Mouse (Mus musculus) thymus, adult 2 months (tissue): ENCODE data around the gene Cyth1.

Experiments used
- CTCF ChIP-seq: fragments of 200-500 bp; IDR thresholded peaks from 2 replicates; pipeline ENCODE4 v1.5.1; 2012; ENCODE audit warnings: mild to moderate bottlenecking, control low read depth, low read length, moderate library complexity, borderline replicate concordance; ENCODE audit not compliant: control insufficient read depth, poor library complexity, insufficient read depth; ENCODE audit errors: extremely low read depth
- POLR2A ChIP-seq: fragments of 200-500 bp; IDR thresholded peaks from 2 replicates; pipeline ENCODE4 v1.6.1; 2012; ENCODE audit warnings: mild to moderate bottlenecking, low read length, control low read depth, moderate library complexity; ENCODE audit not compliant: control insufficient read depth, poor library complexity, insufficient read depth; ENCODE audit errors: extremely low read depth

DNA sequence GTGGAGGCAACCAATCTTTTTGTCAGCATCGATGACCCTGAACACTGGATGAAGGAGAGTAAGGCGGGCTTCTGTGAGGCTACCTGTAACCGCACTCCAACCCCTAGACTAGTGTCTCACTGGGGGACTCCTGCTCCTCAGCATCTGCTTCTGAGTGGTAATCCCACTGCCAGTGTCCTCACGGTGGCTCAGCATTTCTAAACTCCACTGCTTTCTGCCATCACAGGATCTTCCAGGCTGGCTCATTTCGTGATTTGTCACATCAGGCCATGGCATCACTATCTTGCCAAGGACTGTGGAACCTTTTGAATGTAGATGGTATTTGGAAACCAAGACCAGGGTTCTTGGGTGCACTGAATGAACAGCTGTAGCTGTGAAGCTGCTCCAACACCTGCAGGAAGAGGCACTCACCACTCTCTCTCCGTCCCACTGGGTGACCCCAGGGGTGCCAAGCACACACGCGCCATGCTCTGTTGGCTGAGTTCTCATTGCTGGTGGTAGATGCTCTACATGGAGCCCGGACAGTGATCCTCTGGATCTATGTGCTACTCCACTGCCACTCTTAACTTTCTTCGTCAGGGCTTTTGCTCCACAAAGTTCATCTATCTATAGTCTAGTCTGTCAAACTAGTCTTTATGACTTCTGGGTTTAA lies 24.9 kb downstream of the Cyth1 start:
- no peak for TF ChIP-seq CTCF
- no peak for TF ChIP-seq POLR2A
